Mouse (Mus musculus): ENCODE measurements around the gene Cant1.

Gene Cant1

GRCm38 (mm10) chr11:118371876-118372275 lies 47.0 kb downstream of the Cant1 start:
- 92% methylated on average over 7 of the region's 7 CpGs for WGBS

DNA sequence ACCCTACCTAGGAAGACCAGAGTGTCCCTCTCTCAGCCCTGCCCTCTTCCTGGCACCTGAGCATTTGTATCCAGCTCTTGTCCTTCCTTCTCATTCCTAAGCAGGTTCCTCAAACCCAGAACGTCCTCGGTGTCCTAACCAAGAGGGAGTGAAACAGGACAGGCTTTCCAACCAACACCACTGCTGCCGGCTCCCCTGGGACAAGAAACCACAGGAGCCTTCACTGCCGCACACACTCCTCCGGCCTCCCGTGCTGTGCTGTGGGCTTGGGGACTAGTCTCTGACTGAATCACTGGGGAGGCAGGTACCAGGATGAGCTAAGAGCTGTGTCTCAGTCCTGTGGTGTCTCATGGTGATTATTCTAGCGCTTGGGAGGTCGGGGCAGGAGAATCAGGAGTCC lies 49.2 kb downstream of the Cant1 start:
- 85% methylated on average over 8 of the region's 8 CpGs for WGBS

GRCm38 (mm10) chr11:118369251-118369650 lies 49.6 kb downstream of the Cant1 start:
- WGBS: 82% methylated on average over 5 of the region's 5 CpGs

DNA sequence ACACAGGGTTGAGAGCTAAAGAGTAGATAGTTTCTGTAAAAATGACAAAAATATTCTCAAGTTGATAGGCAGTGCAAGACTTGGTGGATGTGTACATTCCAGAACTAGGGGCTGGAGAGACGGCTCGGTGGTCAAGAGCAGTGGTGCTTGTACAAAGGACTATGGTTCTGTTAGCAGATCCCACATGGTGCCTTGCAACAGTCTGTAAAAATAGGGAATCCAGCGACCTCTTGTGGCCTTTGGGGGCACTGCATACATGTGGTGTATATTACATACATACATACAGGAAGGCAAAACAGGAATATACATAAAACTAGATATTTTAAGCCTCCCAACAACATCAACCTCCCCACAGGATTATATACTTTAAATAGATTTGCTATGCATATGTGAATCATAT lies 50.6 kb downstream of the Cant1 start:
- WGBS: 61% methylated on average over 3 of the region's 3 CpGs

DNA sequence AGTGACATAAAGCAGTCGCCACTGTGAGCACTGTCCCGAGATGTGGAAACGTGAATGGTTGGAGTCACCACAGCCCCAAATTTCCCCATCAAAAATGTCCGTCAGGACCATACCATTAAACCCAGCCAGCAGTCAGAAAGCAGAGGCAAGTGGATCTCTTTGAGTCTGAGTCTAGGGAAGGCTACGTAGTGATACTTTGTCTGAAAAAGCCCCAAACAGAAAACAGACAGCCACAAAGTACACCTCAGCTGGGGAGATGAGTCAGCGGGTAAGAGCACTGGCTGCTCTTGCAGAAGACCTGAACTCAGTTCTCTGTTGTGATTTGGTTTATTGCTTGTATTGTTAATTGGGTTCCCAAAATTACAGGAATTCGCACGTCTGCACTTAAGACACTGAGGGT lies 52.3 kb downstream of the Cant1 start:
- 91% methylated on average over 8 of the region's 8 CpGs for WGBS

- WGBS: 88% methylated on average over 3 of the region's 3 CpGs
Observed at GRCm38 (mm10) chr11:118366108-118366507, 52.8 kb downstream of the Cant1 start.

DNA sequence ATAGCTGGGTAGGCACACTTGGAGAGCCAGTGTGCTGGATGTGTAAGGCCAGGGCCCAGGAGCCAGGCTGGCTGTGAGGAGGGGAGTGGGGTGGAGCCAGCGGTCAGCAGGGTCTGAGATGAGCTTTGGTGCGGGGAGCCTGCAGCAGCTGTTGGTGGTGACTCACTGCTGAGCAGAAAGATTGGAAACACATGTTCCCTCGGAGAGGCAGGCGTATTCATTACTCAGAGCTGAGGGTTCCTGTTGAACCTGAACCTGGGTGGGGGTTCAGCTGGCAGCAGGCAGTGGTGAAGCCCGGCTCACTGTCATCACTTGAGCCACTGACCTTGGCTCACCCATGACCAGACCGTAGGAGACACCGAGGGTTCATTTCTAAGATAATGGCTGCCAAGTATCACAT lies 53.7 kb downstream of the Cant1 start:
- WGBS: 60% methylated on average over 7 of the region's 7 CpGs

DNA sequence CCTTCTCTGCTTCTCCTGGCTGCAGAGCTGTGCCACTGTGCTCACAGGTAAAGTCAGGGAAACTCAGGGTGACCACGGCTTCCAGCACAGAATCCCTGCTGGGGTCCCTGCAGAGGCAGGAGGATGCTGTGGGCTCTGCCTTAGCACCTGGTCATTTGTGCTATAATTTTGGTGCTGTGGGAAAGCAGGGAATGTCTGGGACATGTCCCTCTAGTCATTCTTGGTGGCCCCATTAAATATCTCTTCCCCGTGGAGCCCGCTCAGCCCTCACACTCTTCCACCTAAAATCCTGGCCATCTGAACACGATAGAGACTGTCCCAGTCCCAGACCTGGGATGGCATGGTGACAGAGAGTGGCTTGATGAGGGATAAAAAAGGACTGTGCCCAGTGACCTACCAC lies 54.9 kb downstream of the Cant1 start:
- WGBS: 98% methylated on average over 4 of the region's 4 CpGs

- WGBS: 57% methylated on average over 8 of the region's 8 CpGs
Observed at GRCm38 (mm10) chr11:118362971-118363518, 55.8 kb downstream of the Cant1 start.

- 83% methylated on average over 1 of the region's 1 CpGs for WGBS
Observed at GRCm38 (mm10) chr11:118362501-118362900, 56.4 kb downstream of the Cant1 start.

- WGBS: 39% methylated on average over 10 of the region's 10 CpGs
Observed at GRCm38 (mm10) chr11:118360907-118361341, 58.0 kb downstream of the Cant1 start.

GRCm38 (mm10) chr11:118360491-118360890 lies 58.4 kb downstream of the Cant1 start:
- 55% methylated on average over 7 of the region's 7 CpGs for WGBS

Measured in cerebral cortex, adult 2 months (tissue).